Mouse (Mus musculus) liver, embryonic 16.5 days (tissue): ENCODE measurements around the gene Srgap2. TPM values are rescaled to one million over a fixed set of nuclear protein-coding genes. Genes with fewer than 3 reads are reported as not detected.
A peak's percentile ranks its signal among the peaks of the same experiment; 100 is the strongest.

Experiments
- ATAC-seq: fragments of 200-750 bp; cut with Nextera tagmentation; 2 replicates; pipeline ENCODE4 v1.8.0; 2017; ENCODE audit warnings: low read depth, mild to moderate bottlenecking, moderate number of reproducible peaks, moderate library complexity
- H3K27ac ChIP-seq: fragments of 300-500 bp; sonication (generic); 2 replicates; pipeline ENCODE4 v1.5.1; 2014; ENCODE audit warnings: mild to moderate bottlenecking, low read length
- H3K27me3 ChIP-seq: fragments of 300-500 bp; sonication (generic); 2 replicates; pipeline ENCODE4 v1.6.1; 2014; ENCODE audit warnings: low read depth, low read length, mixed read lengths; ENCODE audit not compliant: control insufficient read depth, insufficient read depth
- H3K36me3 ChIP-seq: fragments of 300-500 bp; sonication (generic); 2 replicates; pipeline ENCODE4 v1.6.1; 2014; ENCODE audit warnings: mild to moderate bottlenecking; ENCODE audit not compliant: control insufficient read depth, insufficient read depth
- H3K4me1 ChIP-seq: fragments of 300-500 bp; sonication (generic); 2 replicates; pipeline ENCODE4 v1.6.1; 2014; ENCODE audit warnings: low read depth, low read length, mixed read lengths; ENCODE audit not compliant: control insufficient read depth
- H3K4me2 ChIP-seq: fragments of 300-500 bp; sonication (generic); 2 replicates; pipeline ENCODE4 v1.6.1; 2014; ENCODE audit warnings: low read depth, low read length, mixed read lengths
- H3K4me3 ChIP-seq: fragments of 300-500 bp; sonication (generic); 2 replicates; pipeline ENCODE4 v1.5.1; 2014; ENCODE audit warnings: low read depth, mild to moderate bottlenecking, low read length
- H3K9ac ChIP-seq: fragments of 300-500 bp; sonication (generic); 2 replicates; pipeline ENCODE4 v1.6.1; 2014; ENCODE audit warnings: low read depth, low read length
- H3K9me3 ChIP-seq: fragments of 300-500 bp; sonication (generic); replicated peaks from 2 replicates; pipeline ENCODE4 v1.6.1; 2016; ENCODE audit warnings: low read length; ENCODE audit not compliant: control insufficient read depth
- WGBS: fragments of 180-500 bp; shearing (Covaris S2); extraction: QIAGEN DNeasy Blood & Tissue Kit; methylation state at CpG from one replicate; pipeline ENCODE4 v1.1.7; 2014; ENCODE audit not compliant: insufficient replicate concordance; 5-methylcytosine and 5-hydroxymethylcytosine counted together
- polyA plus RNA-seq: library from polyadenylated mRNA; unstranded; fragments of >200 nt; fragmentation: Nextera tagmentation; extraction: Ambion mirVana; gene quantifications from 2 replicates; pipeline ENCODE4 v1.2.1, GENCODE M21; 2015

Gene Srgap2
- polyA plus RNA-seq, 1 experiment from 2014 or later: 5.3 TPM

DNA sequence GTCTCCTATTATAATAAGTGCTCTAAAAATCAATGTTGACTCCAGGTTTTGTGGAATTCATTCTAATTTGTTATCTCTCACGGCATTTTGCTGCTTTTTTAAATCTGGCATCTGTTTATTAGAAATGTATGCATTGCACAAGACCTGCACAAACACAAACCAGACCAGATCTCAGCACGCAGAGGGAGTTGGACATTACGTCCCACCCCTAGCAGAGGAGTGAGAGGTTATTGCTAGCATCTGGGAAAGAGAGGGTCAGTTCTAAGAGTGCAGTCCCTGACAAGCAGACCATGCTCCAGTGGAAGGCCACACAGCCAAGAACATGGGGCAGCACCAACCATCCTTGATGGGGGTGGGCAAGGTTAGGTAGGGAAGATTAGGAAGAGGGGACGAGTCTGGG lies 242.5 kb downstream of the Srgap2 start:
- Histone ChIP-seq H3K4me2 (no peak overlapping the region), H3K9ac (no peak overlapping the region), H3K9me3 (no peaks in the 10 kb centered on the region), H3K4me1 (peaks cover 16% of the 10 kb centered on the region), H3K36me3 (no peaks in the 10 kb centered on the region), H3K27me3 (no peaks in the 10 kb centered on the region), H3K27ac (no peak overlapping the region), H3K4me3 (no peak overlapping the region)
- WGBS: 51% methylated on average over 4 of the region's 4 CpGs
- no peak for ATAC-seq

DNA sequence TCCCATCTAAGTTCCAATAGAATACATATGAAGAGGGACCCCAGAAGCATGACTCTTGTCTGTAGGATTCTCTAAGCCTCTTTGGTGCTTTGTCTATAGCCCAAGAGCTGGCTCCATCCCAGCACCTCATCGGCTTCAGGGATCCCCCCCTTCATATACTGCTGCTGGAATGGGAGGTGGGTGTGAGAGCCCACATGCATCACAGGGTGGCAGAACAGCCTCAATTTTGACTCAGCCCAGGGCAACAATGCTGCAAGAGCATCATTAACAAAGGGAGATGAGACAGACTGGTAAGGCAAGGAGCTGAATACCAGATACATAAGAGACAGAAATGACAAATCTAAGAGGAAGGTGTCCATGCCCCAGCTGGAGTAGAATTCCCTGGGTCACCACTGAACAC lies 243.0 kb downstream of the Srgap2 start:
- H3K4me3 ChIP-seq: no peak overlapping the region
- peaks cover 17% of the 10 kb centered on the region for H3K4me1 ChIP-seq
- no peak overlapping the region for H3K27ac ChIP-seq
- H3K9me3 ChIP-seq: no peaks in the 10 kb centered on the region
- H3K27me3 ChIP-seq: no peaks in the 10 kb centered on the region
- ATAC-seq: no peak
- H3K9ac ChIP-seq: no peak overlapping the region
- no peak overlapping the region for H3K4me2 ChIP-seq
- 62% methylated on average over 1 of the region's 1 CpGs for WGBS
- H3K36me3 ChIP-seq: no peaks in the 10 kb centered on the region

DNA sequence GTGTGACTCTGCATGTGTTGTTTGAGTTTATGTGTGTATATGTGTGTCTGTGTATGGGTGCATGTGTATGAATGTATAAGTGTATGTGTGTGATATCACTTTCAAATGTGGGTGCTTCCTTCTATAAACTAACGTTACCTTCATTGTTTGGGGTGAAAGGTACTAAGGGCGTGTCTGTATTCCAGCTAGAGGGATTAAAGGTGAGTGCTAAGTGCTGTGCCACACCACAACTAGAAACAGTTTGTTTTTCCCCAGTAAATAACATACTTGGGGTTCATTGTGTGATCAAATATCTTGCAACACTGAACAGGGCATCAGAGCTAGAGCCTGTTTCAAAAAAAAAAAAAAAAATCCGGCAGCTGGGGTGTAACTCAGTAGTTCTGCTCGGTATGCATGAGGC lies 245.4 kb downstream of the Srgap2 start:
- no peak for ATAC-seq
- Histone ChIP-seq H3K36me3 (no peaks in the 10 kb centered on the region), H3K27ac (no peak overlapping the region)

DNA sequence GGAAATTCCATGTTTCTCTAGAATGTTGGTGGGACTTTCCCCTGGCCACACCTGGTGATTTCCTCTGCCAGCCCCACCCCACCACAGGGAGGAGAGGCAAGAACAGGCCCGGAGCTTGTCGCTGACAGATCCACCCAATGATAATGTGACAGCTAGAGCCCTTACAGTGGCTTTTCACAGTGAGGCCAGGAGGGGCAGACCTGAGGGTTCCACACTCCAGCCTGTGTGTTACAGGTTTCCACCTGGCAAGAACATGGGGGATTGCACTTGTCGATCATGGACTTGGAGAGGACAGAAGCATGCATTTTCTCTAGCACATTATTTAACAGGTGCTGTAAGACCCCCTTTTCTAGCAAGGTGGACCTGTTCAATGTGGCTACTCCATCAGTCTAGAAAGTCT lies 246.9 kb downstream of the Srgap2 start:
- H3K27me3 ChIP-seq: no peaks in the 10 kb centered on the region
- no peak for ATAC-seq

More for the DNA sequence above, 245.4 kb downstream of the Srgap2 start:
- H3K27me3 ChIP-seq: no peaks in the 10 kb centered on the region
- H3K9me3 ChIP-seq: no peaks in the 10 kb centered on the region
- no peak overlapping the region for H3K9ac ChIP-seq
- no peak overlapping the region for H3K4me2 ChIP-seq
- no peak overlapping the region for H3K4me3 ChIP-seq
- peaks cover 16% of the 10 kb centered on the region for H3K4me1 ChIP-seq
- WGBS: 51% methylated on average over 4 of the region's 4 CpGs

DNA sequence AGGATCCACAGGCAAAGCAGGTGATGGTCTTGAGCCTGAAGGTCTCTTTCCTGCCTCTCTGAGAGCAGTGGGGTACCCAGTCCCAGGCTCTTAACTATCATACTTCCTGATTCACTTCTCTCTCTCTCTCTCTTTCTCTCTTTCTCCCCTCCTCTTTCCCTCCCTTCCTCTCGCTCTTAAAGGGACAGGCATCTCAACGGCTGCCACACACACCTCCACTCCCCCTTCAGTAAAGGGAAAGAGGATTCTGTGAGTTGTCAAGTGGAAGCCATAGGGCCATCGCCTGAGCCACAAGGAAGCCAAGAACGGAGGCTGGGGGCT lies 247.7 kb downstream of the Srgap2 start, which contains the start of gene Ikbke:
Gene Ikbke, minus strand, starts transcription at position 151 of the 321 bp plus-strand sequence.
- no peaks in the 10 kb centered on the region for H3K36me3 ChIP-seq
- H3K27ac ChIP-seq: peak within 1 kb of the TSS; percentile 17; the same call in 1 of the 2 replicates
- no peaks in the 10 kb centered on the region for H3K27me3 ChIP-seq
- no peak for ATAC-seq
- H3K9ac ChIP-seq: peak within 1 kb of the TSS; percentile 16; the same call in 1 of the 2 replicates
- H3K9me3 ChIP-seq: no peaks in the 10 kb centered on the region
- peak within 1 kb of the TSS; percentile 46 for H3K4me3 ChIP-seq
- H3K4me2 ChIP-seq: peak within 1 kb of the TSS; percentile 39
- H3K4me1 ChIP-seq: peaks cover 13% of the 10 kb centered on the region
- 17% methylated on average over 4 of the region's 4 CpGs for WGBS

More for the DNA sequence above, 246.9 kb downstream of the Srgap2 start:
- H3K9me3 ChIP-seq: no peaks in the 10 kb centered on the region
- 34% methylated on average over 3 of the region's 3 CpGs for WGBS
- H3K36me3 ChIP-seq: no peaks in the 10 kb centered on the region
- H3K4me1 ChIP-seq: peaks cover 13% of the 10 kb centered on the region
- H3K4me3 ChIP-seq: no peak overlapping the region
- no peak overlapping the region for H3K4me2 ChIP-seq
- H3K9ac ChIP-seq: no peak overlapping the region
- H3K27ac ChIP-seq: no peak overlapping the region

DNA sequence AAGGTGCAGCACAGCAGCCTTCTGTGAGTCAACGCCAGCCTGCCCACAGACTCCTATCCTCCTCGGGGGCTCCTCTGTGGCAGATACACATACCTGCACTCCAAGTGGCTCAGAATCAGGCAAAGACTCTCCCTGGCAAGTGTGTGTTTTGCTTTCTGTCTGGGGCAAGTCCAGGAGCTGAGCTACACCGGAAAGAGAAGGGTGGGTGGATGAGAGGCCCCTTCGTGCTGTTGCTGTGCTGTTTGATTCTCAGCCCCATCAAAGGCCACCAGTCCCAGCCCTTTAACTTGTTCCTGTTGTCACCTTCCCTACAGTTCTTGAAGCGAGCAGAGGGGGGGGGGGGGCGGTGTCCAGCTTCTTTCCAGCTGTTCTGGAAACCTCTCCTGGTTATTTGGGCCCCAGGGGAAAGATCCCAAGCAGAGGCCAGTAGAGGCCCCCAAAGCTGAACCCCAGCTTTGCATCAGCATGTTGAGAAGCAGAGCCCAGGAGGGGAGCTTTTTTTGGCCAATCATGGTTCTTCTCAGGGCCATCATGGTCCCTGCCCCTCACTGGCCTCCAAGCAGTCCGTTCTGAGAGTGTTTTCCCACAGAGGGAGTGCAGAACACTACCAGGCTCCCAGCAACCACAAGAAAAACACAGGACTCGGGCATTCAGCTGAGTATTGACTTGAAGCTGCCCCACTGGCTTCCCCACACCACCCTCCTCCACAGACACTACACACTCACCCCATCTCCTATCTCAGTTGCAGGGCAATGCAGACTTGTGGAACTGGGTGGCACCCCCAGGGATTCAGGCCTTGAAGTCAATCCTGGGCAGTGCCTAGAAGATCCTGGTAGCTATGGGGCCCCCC lies 248.3 kb downstream of the Srgap2 start:
- Histone ChIP-seq H3K9ac (peak overlapping the region; percentile 16; the same call in 1 of the 2 replicates), H3K4me1 (peaks cover 13% of the 10 kb centered on the region), H3K4me3 (peak overlapping the region; percentile 46), H3K36me3 (no peaks in the 10 kb centered on the region), H3K27ac (peak overlapping the region; percentile 17; the same call in 1 of the 2 replicates), H3K27me3 (no peaks in the 10 kb centered on the region), H3K9me3 (no peaks in the 10 kb centered on the region), H3K4me2 (peak overlapping the region; percentile 39)
- no peak for ATAC-seq
- WGBS: 28% methylated on average over 8 of the region's 8 CpGs

DNA sequence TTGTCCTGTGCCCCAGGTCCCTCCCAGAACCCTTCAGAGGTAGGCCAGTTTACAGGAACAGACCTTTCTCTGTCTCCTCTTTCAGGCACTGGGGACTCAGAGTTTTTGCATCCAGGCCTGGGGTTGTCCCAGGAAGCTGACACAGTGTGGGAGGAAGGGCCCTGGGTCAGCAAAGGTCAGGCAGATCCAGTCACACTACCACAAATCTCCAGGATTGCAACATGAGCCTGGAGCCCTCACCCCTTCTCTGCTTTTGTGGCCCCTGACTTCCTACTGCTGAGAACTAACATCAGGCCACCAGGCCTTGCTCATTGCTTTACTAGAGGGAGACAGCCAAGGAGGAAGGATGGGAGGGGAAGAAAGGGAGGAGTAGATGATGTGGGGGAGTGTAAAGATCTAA lies 250.3 kb downstream of the Srgap2 start:
- no peaks in the 10 kb centered on the region for H3K36me3 ChIP-seq
- H3K9me3 ChIP-seq: no peaks in the 10 kb centered on the region
- H3K9ac ChIP-seq: peak overlapping the region; percentile 34
- peaks cover 13% of the 10 kb centered on the region for H3K4me1 ChIP-seq
- peak overlapping the region; percentile 55 for H3K4me2 ChIP-seq
- H3K27me3 ChIP-seq: no peaks in the 10 kb centered on the region
- peak overlapping the region; percentile 50 for H3K4me3 ChIP-seq
- ATAC-seq: peak; percentile 75
- peak overlapping the region; percentile 78 for H3K27ac ChIP-seq

DNA sequence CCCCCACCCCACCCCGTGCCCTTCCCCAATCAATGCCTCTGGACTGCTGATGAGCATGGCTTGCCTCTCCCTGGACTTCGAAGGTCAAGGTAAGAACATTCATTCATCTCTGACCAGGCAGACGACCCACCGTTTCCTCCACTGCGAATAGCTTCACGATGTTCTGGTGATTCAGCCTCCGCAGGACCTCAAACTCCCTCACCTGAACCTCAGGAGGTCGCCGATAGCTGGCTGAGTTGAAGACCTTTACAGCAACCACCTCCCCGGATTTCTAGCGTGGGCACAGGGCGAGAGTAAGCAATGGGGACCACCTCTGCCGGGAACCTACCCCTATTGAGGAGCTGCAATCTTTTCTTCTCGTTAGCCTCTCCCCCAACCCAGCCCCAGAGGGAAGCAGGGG lies 251.6 kb downstream of the Srgap2 start:
- H3K4me2 ChIP-seq: peak overlapping the region; percentile 55
- 57% methylated on average over 14 of the region's 14 CpGs for WGBS
- H3K36me3 ChIP-seq: no peaks in the 10 kb centered on the region
- peak overlapping the region; percentile 34 for H3K9ac ChIP-seq
- H3K9me3 ChIP-seq: no peaks in the 10 kb centered on the region
- ATAC-seq: 0 out of 2 replicates have a peak, but pooled peaks have one; percentile 19
- H3K27me3 ChIP-seq: no peaks in the 10 kb centered on the region
- H3K27ac ChIP-seq: peak overlapping the region; percentile 78
- H3K4me3 ChIP-seq: peak overlapping the region; percentile 50
- H3K4me1 ChIP-seq: peaks cover 13% of the 10 kb centered on the region
